Mouse (Mus musculus): Measurements from ENCODE around the gene H2-Ab1. TPM values are rescaled to one million over a fixed set of nuclear protein-coding genes. Genes with fewer than 3 reads are reported as not detected.

The H2-Ab1 gene
- polyA plus RNA-seq, 1 experiment from 2014 or later = 2.3 TPM

DNA sequence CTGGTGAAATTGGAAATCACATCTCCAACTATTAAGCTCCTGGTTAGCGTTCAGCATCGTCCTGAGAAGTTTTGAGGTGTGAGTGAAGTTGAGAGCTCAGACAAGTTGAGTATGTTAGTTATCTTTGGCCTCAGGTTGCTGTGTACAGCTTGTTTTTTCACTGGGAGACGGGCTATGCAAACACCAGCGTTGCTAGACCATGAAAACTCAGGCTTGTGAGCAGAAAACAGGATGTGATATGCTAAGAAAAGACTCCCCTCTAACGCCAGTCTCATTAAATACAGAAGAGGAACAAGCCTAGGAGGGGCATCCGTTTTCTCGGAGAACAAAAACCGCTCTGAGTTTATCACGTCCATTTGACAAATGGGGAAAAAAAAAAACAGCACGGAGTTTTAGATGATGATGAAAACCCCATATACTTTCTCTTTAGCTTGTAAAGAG lies 17.9 kb upstream of the H2-Ab1 start:
- Histone ChIP-seq H3K9me3 (replicated peaks) (no peaks in the 10 kb centered on the region), H3K9ac (no peak overlapping the region), H3K4me2 (peak overlapping the region; percentile 41), H3K36me3 (no peaks in the 10 kb centered on the region), H3K4me1 (replicated peaks) (no peaks in the 10 kb centered on the region), H3K27ac (0 out of 2 replicates have a peak overlapping the region, but pooled peaks have one; percentile 53), H3K4me3 (replicated peaks) (no peak overlapping the region), H3K27me3 (no peaks in the 10 kb centered on the region)
- WGBS (ENCODE audit: insufficient replicate concordance) = 19% methylated on average over 10 of the region's 10 CpGs
- DNase-seq = no peak
- ATAC-seq (ENCODE audit: low read depth) = no peak

DNA sequence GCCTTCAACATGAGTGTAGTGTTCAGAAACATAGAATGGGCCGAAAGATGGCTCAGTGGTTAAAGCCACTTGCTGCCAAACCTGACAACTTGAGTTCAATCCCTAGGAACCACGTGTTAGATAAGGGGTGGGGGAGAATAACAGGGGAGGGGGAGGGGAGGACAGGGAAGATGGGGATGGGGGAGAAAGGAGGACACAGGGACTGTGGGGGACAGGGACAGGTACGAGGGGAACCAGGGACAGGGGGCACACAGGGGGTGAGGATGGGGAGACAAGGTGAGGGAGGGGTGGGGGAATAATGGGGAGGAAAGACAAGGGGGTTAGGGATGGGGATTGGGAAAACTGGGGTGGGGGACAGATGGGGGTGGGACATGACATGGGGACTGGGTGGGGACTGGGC lies 17.1 kb upstream of the H2-Ab1 start:
- H3K9ac ChIP-seq = no peak overlapping the region
- H3K4me1 ChIP-seq (replicated peaks) = no peaks in the 10 kb centered on the region
- 0 out of 2 replicates have a peak overlapping the region, but pooled peaks have one; percentile 53 for H3K27ac ChIP-seq
- no peak overlapping the region for H3K4me3 ChIP-seq (replicated peaks)
- 35% methylated on average over 3 of the region's 3 CpGs for WGBS (ENCODE audit: insufficient replicate concordance)
- DNase-seq (no peak), ATAC-seq (ENCODE audit: low read depth) (no peak)
- no peaks in the 10 kb centered on the region for H3K9me3 ChIP-seq (replicated peaks)
- no peak overlapping the region for H3K4me2 ChIP-seq
- no peaks in the 10 kb centered on the region for H3K36me3 ChIP-seq
- no peaks in the 10 kb centered on the region for H3K27me3 ChIP-seq

DNA sequence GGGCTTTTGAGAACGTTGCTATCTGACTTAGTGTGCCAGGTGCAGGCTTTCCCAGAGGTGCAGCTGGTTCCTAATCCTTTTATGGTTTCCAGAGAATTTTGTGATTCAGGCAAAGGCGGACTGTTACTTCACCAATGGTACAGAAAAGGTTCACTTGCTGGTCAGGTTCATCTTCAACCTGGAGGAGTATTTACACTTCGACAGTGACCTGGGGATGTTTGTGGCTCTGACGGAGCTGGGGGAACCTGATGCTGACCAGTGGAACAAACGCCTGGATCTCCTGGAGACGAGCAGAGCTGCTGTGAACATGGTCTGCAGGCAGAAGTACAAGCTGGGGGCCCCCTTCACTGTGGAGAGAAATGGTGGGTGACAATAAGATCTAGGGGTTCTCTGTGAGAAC lies 16.6 kb upstream of the H2-Ab1 start:
- Histone ChIP-seq H3K27ac (no peak overlapping the region), H3K36me3 (no peaks in the 10 kb centered on the region), H3K27me3 (no peaks in the 10 kb centered on the region), H3K4me3 (replicated peaks) (no peak overlapping the region), H3K9ac (no peak overlapping the region), H3K4me1 (replicated peaks) (no peaks in the 10 kb centered on the region), H3K4me2 (no peak overlapping the region), H3K9me3 (replicated peaks) (no peaks in the 10 kb centered on the region)
- DNase-seq (no peak), ATAC-seq (ENCODE audit: low read depth) (no peak)
- WGBS (ENCODE audit: insufficient replicate concordance) = 53% methylated on average over 6 of the region's 6 CpGs

DNA sequence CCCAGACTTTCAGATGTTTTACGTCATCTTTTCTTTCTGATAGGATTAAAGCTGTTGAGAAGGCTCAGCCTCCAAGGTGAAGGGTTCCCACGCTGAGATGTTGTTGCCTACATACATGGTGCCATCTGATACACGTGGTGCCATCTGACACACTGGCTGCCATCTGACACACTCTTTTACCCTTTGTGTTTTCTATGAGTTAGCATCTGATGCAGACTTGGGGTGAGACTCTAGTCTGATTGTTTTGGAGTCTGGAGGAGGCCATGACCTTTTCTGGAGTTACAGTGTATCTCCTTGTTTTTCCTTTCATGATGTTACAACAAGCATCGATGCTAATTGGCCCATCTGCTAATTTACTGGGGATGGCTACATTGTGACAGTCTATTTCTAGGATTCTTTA lies 12.8 kb upstream of the H2-Ab1 start:
- ATAC-seq (ENCODE audit: low read depth) (no peak), DNase-seq (no peak)
- H3K9me3 ChIP-seq (replicated peaks) = no peaks in the 10 kb centered on the region
- H3K27me3 ChIP-seq = no peaks in the 10 kb centered on the region
- no peak overlapping the region for H3K9ac ChIP-seq
- no peak overlapping the region for H3K4me3 ChIP-seq (replicated peaks)
- H3K4me2 ChIP-seq = no peak overlapping the region
- 66% methylated on average over 4 of the region's 4 CpGs for WGBS (ENCODE audit: insufficient replicate concordance)
- no peaks in the 10 kb centered on the region for H3K4me1 ChIP-seq (replicated peaks)
- no peak overlapping the region for H3K27ac ChIP-seq
- H3K36me3 ChIP-seq = no peaks in the 10 kb centered on the region

DNA sequence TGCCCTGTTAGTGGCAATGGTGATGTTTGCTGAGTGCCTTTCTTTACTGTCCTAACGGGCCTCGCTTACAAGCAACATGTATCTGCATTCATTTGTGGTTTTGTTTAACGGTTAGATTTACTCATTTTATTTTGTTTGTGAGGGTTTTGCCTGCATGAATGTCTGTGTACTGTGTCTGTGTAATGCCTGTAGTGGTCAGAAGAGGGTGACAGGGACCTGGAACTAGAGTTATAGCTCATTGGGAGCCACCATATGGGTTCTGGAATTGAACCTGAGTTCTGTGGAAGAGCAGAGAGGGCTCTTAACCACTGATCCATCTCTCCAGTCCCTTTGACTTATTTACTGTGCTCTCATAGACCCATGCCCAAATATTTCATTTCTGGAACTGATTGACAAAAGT lies 10.4 kb upstream of the H2-Ab1 start:
- no peak overlapping the region for H3K4me2 ChIP-seq
- H3K4me3 ChIP-seq (replicated peaks) = no peak overlapping the region
- H3K27ac ChIP-seq = no peak overlapping the region
- no peak overlapping the region for H3K9ac ChIP-seq
- no peaks in the 10 kb centered on the region for H3K36me3 ChIP-seq
- 65% methylated on average over 3 of the region's 3 CpGs for WGBS (ENCODE audit: insufficient replicate concordance)
- H3K4me1 ChIP-seq (replicated peaks) = no peaks in the 10 kb centered on the region
- no peak for DNase-seq
- no peaks in the 10 kb centered on the region for H3K9me3 ChIP-seq (replicated peaks)
- ATAC-seq (ENCODE audit: low read depth) = no peak
- H3K27me3 ChIP-seq = no peaks in the 10 kb centered on the region

- 34% methylated on average over 2 of the region's 2 CpGs for WGBS (ENCODE audit: insufficient replicate concordance)
- Histone ChIP-seq H3K4me3 (replicated peaks) (no peak overlapping the region), H3K9ac (no peak overlapping the region), H3K36me3 (no peaks in the 10 kb centered on the region), H3K27me3 (no peaks in the 10 kb centered on the region), H3K9me3 (replicated peaks) (no peaks in the 10 kb centered on the region), H3K4me2 (no peak overlapping the region), H3K4me1 (replicated peaks) (no peaks in the 10 kb centered on the region), H3K27ac (no peak overlapping the region)
- DNase-seq (no peak), ATAC-seq (ENCODE audit: low read depth) (no peak)
These were observed 8.7 kb upstream of the H2-Ab1 start for GRCm38 (mm10) chr17:34248764-34249163.

- DNase-seq (no peak), ATAC-seq (ENCODE audit: low read depth) (no peak)
- 36% methylated on average over 3 of the region's 3 CpGs for WGBS (ENCODE audit: insufficient replicate concordance)
- H3K4me1 ChIP-seq (replicated peaks) = no peaks in the 10 kb centered on the region
- H3K27ac ChIP-seq = no peak overlapping the region
- no peaks in the 10 kb centered on the region for H3K27me3 ChIP-seq
- no peak overlapping the region for H3K4me2 ChIP-seq
- no peak overlapping the region for H3K4me3 ChIP-seq (replicated peaks)
- H3K9me3 ChIP-seq (replicated peaks) = no peaks in the 10 kb centered on the region
- no peaks in the 10 kb centered on the region for H3K36me3 ChIP-seq
- no peak overlapping the region for H3K9ac ChIP-seq
These were observed 8.1 kb upstream of the H2-Ab1 start for GRCm38 (mm10) chr17:34249361-34249760.

DNA sequence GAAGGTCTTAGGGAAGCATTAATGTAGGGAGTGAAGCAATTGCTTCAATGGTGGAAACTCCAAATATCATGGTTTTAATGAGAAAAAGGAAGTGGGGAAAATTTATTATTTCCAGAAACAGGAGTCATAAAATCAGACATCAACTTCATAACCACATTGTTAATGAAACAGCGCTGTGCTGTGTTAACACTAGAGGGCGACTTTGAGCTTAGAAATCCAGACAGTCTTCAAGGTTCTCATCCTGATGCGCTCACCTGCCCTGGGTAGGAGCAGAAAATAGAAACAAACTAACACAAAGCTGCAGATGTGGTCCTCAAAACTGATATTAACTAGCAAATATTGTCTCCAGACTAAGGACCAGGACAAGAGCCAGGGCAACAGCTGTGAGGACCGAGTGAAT lies 7.6 kb upstream of the H2-Ab1 start:
- Histone ChIP-seq H3K36me3 (no peaks in the 10 kb centered on the region), H3K4me2 (no peak overlapping the region), H3K9me3 (replicated peaks) (no peaks in the 10 kb centered on the region), H3K27me3 (no peaks in the 10 kb centered on the region), H3K9ac (no peak overlapping the region), H3K4me3 (replicated peaks) (no peak overlapping the region), H3K27ac (no peak overlapping the region), H3K4me1 (replicated peaks) (no peaks in the 10 kb centered on the region)
- whole genome bisulfite sequencing (ENCODE audit: insufficient replicate concordance) = 18% methylated on average over 4 of the region's 4 CpGs
- no peak for DNase-seq
- no peak for ATAC-seq (ENCODE audit: low read depth)

DNA sequence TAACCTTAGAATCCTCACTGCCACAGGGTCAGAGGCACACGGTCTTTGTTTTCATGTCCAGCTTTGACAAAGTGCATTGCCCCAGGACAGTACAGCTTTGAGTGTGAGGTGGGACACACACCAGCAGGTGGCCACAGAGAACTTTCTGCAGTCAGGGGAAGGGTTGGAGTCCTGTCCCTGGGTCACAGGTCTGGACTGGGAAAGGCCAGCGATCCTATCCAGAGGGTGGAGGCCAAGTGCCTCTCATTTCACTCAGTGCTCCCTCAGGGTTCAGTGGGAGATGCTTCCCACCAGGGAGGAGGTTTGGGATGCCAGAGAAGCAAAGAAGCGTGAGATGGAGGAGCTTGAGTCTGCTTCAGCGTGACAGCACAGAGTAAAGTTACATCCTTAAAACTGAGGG lies 5.8 kb upstream of the H2-Ab1 start:
- Histone ChIP-seq H3K4me3 (replicated peaks) (no peak overlapping the region), H3K9ac (no peak overlapping the region), H3K27me3 (no peaks in the 10 kb centered on the region), H3K9me3 (replicated peaks) (no peaks in the 10 kb centered on the region), H3K4me1 (replicated peaks) (no peaks in the 10 kb centered on the region), H3K4me2 (no peak overlapping the region), H3K27ac (no peak overlapping the region), H3K36me3 (no peaks in the 10 kb centered on the region)
- DNase-seq (no peak), ATAC-seq (ENCODE audit: low read depth) (no peak)
- WGBS (ENCODE audit: insufficient replicate concordance) = 49% methylated on average over 4 of the region's 4 CpGs

DNA sequence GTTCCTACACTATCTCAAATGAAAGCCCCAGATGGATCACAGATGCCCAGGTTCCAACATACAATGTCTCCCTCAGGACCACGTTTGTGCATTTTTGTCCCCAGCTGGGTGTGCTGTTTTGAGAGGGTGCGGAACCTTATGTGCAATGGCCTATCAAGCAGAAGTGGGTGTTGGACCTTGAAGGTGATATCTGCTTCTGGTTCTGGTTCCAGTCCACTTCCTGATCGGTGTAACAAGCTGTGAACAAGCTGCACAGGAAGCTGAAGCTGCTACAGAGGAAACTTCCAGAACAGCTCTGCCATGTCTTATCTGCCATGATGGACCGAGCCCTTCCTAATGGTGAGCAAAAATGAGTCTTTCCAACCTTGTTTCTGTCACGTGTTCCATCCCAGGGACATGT lies 988 bp upstream of the H2-Ab1 start:
- Histone ChIP-seq H3K9ac (no peak overlapping the region), H3K4me3 (replicated peaks) (no peak overlapping the region), H3K9me3 (replicated peaks) (no peaks in the 10 kb centered on the region), H3K36me3 (no peaks in the 10 kb centered on the region), H3K4me2 (no peak overlapping the region), H3K4me1 (replicated peaks) (no peaks in the 10 kb centered on the region), H3K27me3 (peaks cover 15% of the 10 kb centered on the region), H3K27ac (no peak overlapping the region)
- WGBS (ENCODE audit: insufficient replicate concordance) = 63% methylated on average over 5 of the region's 5 CpGs
- ATAC-seq (ENCODE audit: low read depth) (no peak), DNase-seq (no peak)

DNA sequence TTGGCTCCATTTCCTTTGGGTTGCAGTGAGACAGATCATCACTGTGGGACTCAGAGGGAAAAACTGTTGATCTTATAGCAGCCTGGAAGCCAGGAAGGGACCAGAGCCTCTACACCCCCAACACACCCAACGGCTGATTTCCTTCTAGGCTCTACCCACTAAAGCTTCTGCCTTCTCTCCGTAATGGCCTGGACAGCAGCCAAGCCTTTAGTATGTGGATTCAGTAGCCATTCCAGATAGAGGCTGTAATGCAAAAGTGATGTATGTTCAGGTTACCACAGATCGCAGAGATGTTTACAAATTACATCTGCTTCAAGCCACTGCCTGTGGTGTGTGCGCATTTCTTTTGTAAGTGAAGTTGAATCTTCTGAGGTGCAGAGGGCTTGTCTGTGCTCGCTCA lies 3.1 kb downstream of the H2-Ab1 start:
- peaks cover 55% of the 10 kb centered on the region for H3K27me3 ChIP-seq
- H3K4me2 ChIP-seq = no peak overlapping the region
- no peak overlapping the region for H3K27ac ChIP-seq
- no peak for ATAC-seq (ENCODE audit: low read depth)
- DNase-seq = no peak
- no peak overlapping the region for H3K9ac ChIP-seq
- H3K9me3 ChIP-seq (replicated peaks) = no peaks in the 10 kb centered on the region
- H3K4me1 ChIP-seq (replicated peaks) = peaks cover 20% of the 10 kb centered on the region
- WGBS (ENCODE audit: insufficient replicate concordance) = 67% methylated on average over 5 of the region's 5 CpGs
- no peaks in the 10 kb centered on the region for H3K36me3 ChIP-seq
- no peak overlapping the region for H3K4me3 ChIP-seq (replicated peaks)

- Histone ChIP-seq H3K4me1 (replicated peaks) (peaks cover 20% of the 10 kb centered on the region), H3K4me3 (replicated peaks) (no peak overlapping the region), H3K27me3 (peaks cover 56% of the 10 kb centered on the region), H3K27ac (no peak overlapping the region), H3K4me2 (no peak overlapping the region), H3K9ac (no peak overlapping the region), H3K9me3 (replicated peaks) (no peaks in the 10 kb centered on the region), H3K36me3 (no peaks in the 10 kb centered on the region)
- WGBS (ENCODE audit: insufficient replicate concordance) = 31% methylated on average over 4 of the region's 4 CpGs
- DNase-seq (no peak), ATAC-seq (ENCODE audit: low read depth) (no peak)
These were observed 4.0 kb downstream of the H2-Ab1 start for GRCm38 (mm10) chr17:34261502-34261901.
